Mouse (Mus musculus) midbrain, embryonic 11.5 days (tissue): ENCODE measurements around the gene Usp7. TPM values are rescaled to one million over a fixed set of nuclear protein-coding genes. Genes with fewer than 3 reads are reported as not detected.

Experiments used
- ATAC-seq: fragments of 200-750 bp; cut with Nextera tagmentation; 2 replicates; pipeline ENCODE4 v1.8.0; 2017; ENCODE audit warnings: moderate TSS enrichment, moderate library complexity; ENCODE audit not compliant: low FRiP score
- DNase-seq: peaks from one replicate; pipeline ENCODE4 v3.0.0; 2015; ENCODE audit warnings: low spot score; ENCODE audit errors: missing footprints
- H3K27ac ChIP-seq: fragments of 300-500 bp; sonication (generic); 2 replicates; pipeline ENCODE4 v1.5.1; 2014; ENCODE audit warnings: low read depth, low read length
- H3K27me3 ChIP-seq: fragments of 300-500 bp; sonication (generic); 2 replicates; pipeline ENCODE4 v1.6.1; 2014; ENCODE audit warnings: mild to moderate bottlenecking, low read length, moderate library complexity, mixed read lengths; ENCODE audit not compliant: control insufficient read depth, insufficient read depth
- H3K36me3 ChIP-seq: fragments of 300-500 bp; sonication (generic); 2 replicates; pipeline ENCODE4 v1.6.1; 2014; ENCODE audit warnings: mild to moderate bottlenecking, low read length, moderate library complexity, mixed read lengths; ENCODE audit not compliant: control insufficient read depth, insufficient read depth
- H3K4me1 ChIP-seq: fragments of 300-500 bp; sonication (generic); 2 replicates; pipeline ENCODE4 v1.6.1; 2014; ENCODE audit warnings: low read length; ENCODE audit not compliant: control insufficient read depth, insufficient read depth
- H3K4me2 ChIP-seq: fragments of 300-500 bp; sonication (generic); 2 replicates; pipeline ENCODE4 v1.6.1; 2014; ENCODE audit warnings: mild to moderate bottlenecking, moderate library complexity
- H3K4me3 ChIP-seq: fragments of 300-500 bp; sonication (generic); 2 replicates; pipeline ENCODE4 v1.5.1; 2014; ENCODE audit warnings: low read depth, low read length
- H3K9ac ChIP-seq: fragments of 300-500 bp; sonication (generic); 2 replicates; pipeline ENCODE4 v1.6.1; 2014; ENCODE audit warnings: low read length
- H3K9me3 ChIP-seq: fragments of 300-500 bp; sonication (generic); 2 replicates; pipeline ENCODE4 v1.6.1; 2016; ENCODE audit warnings: low read length; ENCODE audit not compliant: control insufficient read depth
- WGBS: fragments of 180-500 bp; shearing (Covaris S2); extraction: QIAGEN DNeasy Blood & Tissue Kit; methylation state at CpG from one replicate; pipeline ENCODE4 v1.1.7; 2014; 5-methylcytosine and 5-hydroxymethylcytosine counted together
- polyA plus RNA-seq: library from polyadenylated mRNA; unstranded; fragments of >200 nt; fragmentation: Nextera tagmentation; extraction: Ambion mirVana; gene quantifications from 2 replicates; pipeline ENCODE4 v1.2.1, GENCODE M21; 2014

The Usp7 gene
- 35.7 and 41.0 TPM in 2 replicates for polyA plus RNA-seq

DNA sequence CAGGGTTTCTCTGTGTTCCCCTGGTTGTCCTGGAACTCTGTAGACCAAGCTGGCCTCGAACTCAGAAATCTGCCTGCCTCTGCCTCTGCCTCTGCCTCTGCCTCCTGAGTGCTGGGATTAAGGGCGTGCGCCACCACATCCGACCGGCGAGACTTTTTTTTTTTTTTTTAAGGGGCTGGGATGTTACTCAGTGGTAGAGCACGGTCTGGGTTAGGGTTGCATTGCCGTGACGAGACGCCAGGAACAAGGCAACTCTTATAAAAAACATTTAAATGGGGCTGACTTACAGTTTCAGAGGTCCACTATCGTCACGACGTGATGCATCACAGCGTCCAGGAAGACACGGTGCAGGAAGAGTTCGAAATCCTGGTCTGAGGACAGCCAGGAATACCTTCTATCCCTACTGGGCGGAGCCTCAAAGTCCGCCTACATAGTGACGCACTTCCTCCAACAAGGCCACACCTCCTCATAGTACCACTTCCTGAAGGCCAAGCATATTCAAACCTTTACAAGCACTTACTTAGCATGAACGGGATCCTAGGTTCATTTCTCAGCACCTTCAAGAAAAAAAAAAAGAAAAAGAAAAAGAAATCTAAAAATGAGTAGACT is at the start of gene Usp7:
Gene Usp7, minus strand, starts transcription at position 360 of the 609 bp plus-strand sequence.
- no peak for ATAC-seq
- no peaks in the 10 kb centered on the region for H3K9me3 ChIP-seq
- H3K27me3 ChIP-seq: no peaks in the 10 kb centered on the region
- no peaks in the 10 kb centered on the region for H3K36me3 ChIP-seq
- no peak within 1 kb of the TSS for H3K4me3 ChIP-seq
- H3K27ac ChIP-seq: no peak within 1 kb of the TSS
- no peaks in the 10 kb centered on the region for H3K4me1 ChIP-seq
- no peak within 1 kb of the TSS for H3K4me2 ChIP-seq
- WGBS: 93% methylated on average over 20 of the region's 20 CpGs
- DNase-seq: no peak
- no peak within 1 kb of the TSS for H3K9ac ChIP-seq

DNA sequence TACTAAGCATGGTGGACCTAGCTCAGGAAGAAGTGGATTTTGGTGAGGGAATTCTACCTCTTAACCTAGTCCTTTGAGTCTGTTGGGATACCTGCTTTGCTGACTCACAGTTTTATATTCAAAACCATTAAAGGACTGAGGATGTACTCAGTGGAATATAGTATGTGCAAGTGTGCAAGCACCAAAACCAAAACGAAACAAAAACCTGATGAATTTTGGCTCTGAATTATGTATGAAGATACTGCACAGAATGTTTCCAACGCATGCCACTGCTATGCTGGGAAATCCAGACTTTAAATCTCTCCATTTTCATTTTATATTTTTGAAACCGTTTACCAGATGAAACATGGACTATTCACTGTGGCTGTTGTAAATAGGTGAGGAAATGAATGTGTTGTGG is 48.4 kb upstream of the Usp7 start:
- no peak overlapping the region for H3K4me2 ChIP-seq
- H3K4me1 ChIP-seq: no peaks in the 10 kb centered on the region
- peaks cover 4% of the 10 kb centered on the region; the same call in 1 of the 2 replicates for H3K36me3 ChIP-seq
- no peak for ATAC-seq
- no peak overlapping the region for H3K27ac ChIP-seq
- DNase-seq: peak; percentile 73
- no peak overlapping the region for H3K4me3 ChIP-seq
- 94% methylated on average over 3 of the region's 3 CpGs for WGBS
- no peaks in the 10 kb centered on the region for H3K27me3 ChIP-seq
- no peak overlapping the region for H3K9ac ChIP-seq
- H3K9me3 ChIP-seq: no peaks in the 10 kb centered on the region

DNA sequence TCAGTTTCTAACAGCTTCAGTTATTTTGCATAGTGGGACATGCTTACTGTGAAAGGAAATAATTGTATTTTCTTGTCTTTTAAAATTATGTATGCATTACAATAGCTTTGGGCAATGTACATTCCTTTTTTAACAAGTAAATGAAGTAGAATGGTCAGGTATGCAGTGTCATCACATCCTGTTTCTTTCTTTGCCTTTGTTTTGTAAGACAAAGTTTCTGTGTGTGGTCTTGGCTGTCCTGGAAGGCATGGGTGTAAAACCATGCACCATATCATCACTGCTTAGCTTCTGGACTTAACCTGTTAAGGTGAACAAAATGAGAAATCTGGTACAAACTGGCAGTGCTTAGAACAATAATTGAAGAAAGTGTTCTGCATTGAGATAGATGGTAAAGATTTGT is 46.8 kb upstream of the Usp7 start:
- Histone ChIP-seq H3K4me3 (no peak overlapping the region), H3K4me2 (no peak overlapping the region), H3K36me3 (peaks cover 7% of the 10 kb centered on the region), H3K4me1 (no peaks in the 10 kb centered on the region; the same call in 1 of the 2 replicates), H3K9me3 (no peaks in the 10 kb centered on the region), H3K27ac (no peak overlapping the region), H3K9ac (no peak overlapping the region), H3K27me3 (no peaks in the 10 kb centered on the region)
- ATAC-seq: no peak
- peak; percentile 57 for DNase-seq

DNA sequence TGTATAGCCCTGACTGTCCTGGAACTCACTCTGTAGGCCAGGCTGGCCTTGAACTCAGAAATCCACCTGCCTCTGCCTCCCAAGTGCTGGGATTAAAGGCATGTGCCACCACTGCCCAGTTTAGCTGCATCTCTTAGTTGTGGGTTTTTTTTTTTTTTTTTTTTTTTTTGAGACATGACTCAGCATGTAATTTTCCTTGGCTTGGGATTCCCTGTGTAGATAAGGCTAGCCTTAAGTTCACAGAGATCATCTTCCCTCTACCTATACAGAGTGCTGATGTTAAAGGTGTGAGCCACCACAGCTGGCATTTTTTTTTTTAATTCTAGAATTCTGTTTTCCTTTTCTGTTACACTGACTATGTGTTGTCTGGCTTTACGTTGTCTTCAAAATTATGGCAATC is 45.5 kb upstream of the Usp7 start:
- peaks cover 3% of the 10 kb centered on the region for H3K36me3 ChIP-seq
- DNase-seq (no peak), ATAC-seq (no peak)
- H3K9ac ChIP-seq: no peak overlapping the region
- no peaks in the 10 kb centered on the region for H3K27me3 ChIP-seq
- peaks cover 10% of the 10 kb centered on the region for H3K4me1 ChIP-seq
- H3K4me2 ChIP-seq: no peak overlapping the region
- H3K27ac ChIP-seq: no peak overlapping the region
- no peaks in the 10 kb centered on the region for H3K9me3 ChIP-seq
- WGBS: 97% methylated on average over 1 of the region's 1 CpGs
- H3K4me3 ChIP-seq: no peak overlapping the region

DNA sequence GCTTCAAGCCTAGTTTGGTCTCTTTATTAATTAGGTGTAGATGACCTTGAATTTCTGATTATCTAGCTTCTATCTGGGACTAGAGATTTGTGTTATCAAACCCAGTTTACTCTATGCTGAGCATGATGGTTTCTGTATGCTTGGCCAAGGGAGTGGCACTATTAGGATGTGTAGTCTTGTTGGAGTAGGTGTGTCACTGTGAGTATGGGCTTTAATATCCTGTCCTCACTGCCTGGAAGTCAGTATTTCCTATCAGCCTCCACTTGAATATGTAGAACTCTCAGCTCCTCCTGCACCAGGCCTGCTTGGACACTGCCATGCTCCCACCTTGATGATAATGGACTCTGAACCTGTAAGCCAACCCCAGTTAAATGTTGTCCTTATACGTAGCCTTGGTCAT is 44.8 kb upstream of the Usp7 start:
- ATAC-seq (no peak), DNase-seq (no peak)
- Histone ChIP-seq H3K9me3 (no peaks in the 10 kb centered on the region), H3K36me3 (peaks cover 3% of the 10 kb centered on the region), H3K27me3 (no peaks in the 10 kb centered on the region), H3K9ac (no peak overlapping the region), H3K4me3 (no peak overlapping the region), H3K4me2 (no peak overlapping the region), H3K4me1 (peaks cover 16% of the 10 kb centered on the region), H3K27ac (no peak overlapping the region)
- 100% methylated on average over 1 of the region's 1 CpGs for WGBS

DNA sequence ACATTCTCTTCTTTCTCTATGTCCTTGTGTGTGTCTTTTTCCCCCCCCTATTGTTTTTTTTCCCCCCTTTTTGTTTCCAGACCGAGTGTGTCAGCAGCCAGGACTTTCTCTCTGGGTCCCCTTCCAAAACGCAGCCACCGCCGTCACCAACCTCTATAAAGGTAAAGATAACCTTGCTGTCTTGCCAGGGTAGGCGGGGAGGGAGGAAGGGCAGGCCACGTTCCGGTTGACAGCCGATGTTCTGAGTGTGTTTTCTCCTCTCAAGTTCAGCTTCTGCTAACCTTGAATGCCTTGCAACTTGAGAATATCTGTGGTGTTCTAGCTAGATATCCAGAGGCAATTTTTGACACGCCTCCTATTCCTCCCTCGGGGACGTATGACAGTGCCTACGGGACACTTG is 39.1 kb upstream of the Usp7 start:
- peak overlapping the region; percentile 99 for H3K4me3 ChIP-seq
- no peaks in the 10 kb centered on the region for H3K27me3 ChIP-seq
- ATAC-seq: no peak
- H3K27ac ChIP-seq: no peak overlapping the region; the same call in 1 of the 2 replicates
- peak overlapping the region; percentile 95 for H3K9ac ChIP-seq
- peaks cover 20% of the 10 kb centered on the region for H3K4me1 ChIP-seq
- WGBS: 6% methylated on average over 12 of the region's 12 CpGs
- H3K36me3 ChIP-seq: peaks cover 3% of the 10 kb centered on the region; the same call in 1 of the 2 replicates
- H3K4me2 ChIP-seq: peak overlapping the region; percentile 61
- H3K9me3 ChIP-seq: no peaks in the 10 kb centered on the region
- DNase-seq: no peak

DNA sequence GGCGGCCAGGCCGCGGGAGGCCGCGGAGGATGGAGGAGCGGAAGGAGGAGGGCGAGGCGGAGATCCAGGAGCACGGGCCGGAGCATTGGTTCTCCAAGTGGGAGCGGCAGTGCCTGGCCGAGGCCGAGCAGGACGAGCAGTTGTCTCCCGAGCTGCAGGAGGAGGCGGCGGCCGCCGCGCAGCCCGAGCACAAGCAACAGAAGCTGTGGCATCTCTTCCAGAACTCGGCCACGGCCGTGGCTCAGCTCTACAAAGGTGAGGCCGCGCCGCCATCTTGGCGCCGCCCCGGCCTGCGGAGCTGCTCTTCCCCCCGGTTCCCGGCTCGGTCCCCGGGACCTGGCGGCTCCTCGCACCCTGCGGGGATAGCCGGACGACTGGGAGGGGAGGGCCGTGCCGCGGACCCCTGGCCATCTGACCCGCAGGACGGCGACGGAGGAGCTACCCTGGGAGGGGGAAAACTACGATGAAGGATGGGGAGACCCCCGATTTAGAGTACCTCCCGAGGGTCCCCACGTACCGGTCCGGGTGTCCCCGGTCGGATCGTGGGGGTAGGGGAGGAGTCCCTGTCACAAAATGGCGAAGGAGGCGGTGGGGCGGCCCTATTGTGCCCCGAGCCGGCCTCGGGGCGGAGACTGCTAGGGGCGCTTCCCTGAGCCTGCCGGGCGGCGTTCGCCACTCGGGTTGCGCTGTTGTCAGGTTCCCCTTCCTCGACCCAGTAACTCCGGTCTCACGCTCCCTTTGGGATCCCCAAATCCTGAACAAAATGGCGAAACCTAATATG is 38.5 kb upstream of the Usp7 start:
- Histone ChIP-seq H3K27ac (peak overlapping the region; percentile 95), H3K4me3 (peak overlapping the region; percentile 99), H3K36me3 (peaks cover 3% of the 10 kb centered on the region; the same call in 1 of the 2 replicates), H3K4me1 (peaks cover 20% of the 10 kb centered on the region), H3K9ac (peak overlapping the region; percentile 95), H3K27me3 (no peaks in the 10 kb centered on the region), H3K9me3 (no peaks in the 10 kb centered on the region), H3K4me2 (peak overlapping the region; percentile 61)
- peak; percentile 95 for DNase-seq
- WGBS: under 1% methylated on average over 66 of the region's 74 CpGs
- ATAC-seq: peak; percentile 12

DNA sequence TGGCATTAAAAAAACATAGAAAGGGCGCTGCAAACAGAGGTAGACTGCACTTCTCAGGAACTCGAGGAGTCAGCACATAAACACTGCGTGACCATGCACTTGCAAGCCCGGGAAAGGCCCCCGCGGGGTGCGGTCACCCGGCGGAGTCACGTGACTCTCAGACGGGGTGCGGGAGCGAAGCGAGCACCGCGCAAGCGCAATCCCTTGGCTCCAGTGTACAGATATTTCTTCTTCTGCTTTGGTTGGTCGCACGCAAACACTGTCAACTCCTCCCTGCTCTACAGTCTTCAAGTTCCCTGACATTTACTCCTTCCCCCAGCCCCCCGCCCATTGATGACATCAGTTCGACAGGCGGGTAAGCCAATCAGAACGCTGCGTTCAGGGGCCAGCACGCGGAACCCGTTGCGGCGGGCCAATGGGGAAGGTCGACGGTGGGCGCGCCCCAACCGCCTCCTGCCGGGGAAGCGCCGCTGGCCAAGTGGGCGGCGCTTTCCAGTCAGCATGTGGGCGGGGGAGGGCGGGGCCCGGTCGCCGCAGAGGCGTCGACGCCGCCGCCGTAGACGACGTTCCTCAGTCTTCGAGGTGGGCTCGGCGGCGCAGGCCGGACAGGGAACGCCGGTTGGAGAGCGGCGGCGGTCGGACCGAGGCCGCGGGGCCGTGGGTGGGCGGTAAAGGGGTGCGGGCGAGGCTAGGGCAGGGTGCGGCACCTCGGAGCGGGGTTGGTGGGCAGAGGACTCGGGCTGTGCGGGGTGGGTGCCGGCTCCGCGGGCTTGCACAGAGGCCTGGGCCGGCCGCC is 37.7 kb upstream of the Usp7 start, which contains the start of gene 1810013L24Rik:
Gene 1810013L24Rik, plus strand, starts transcription at position 537 of the 796 bp plus-strand sequence.
- Histone ChIP-seq H3K9ac (peak within 1 kb of the TSS; percentile 95), H3K27me3 (no peaks in the 10 kb centered on the region), H3K4me2 (peak within 1 kb of the TSS; percentile 96), H3K27ac (peak within 1 kb of the TSS; percentile 95), H3K4me1 (peaks cover 20% of the 10 kb centered on the region), H3K4me3 (peak within 1 kb of the TSS; percentile 99), H3K9me3 (no peaks in the 10 kb centered on the region), H3K36me3 (peaks cover 3% of the 10 kb centered on the region; the same call in 1 of the 2 replicates)
- peak; percentile 95 for ATAC-seq
- WGBS: under 1% methylated on average over 73 of the region's 80 CpGs
- DNase-seq: peak; percentile 99
